Mouse (Mus musculus) adrenal gland, postnatal 14 days (tissue): Measurements from ENCODE around the gene Slc30a5. TPM values are rescaled to one million over a fixed set of nuclear protein-coding genes. Genes with fewer than 3 reads are reported as not detected.
"Not testable (repeated sequence)": the region's sequence is repeated elsewhere in the genome, so short reads cannot be mapped to it uniquely, and the experiment has no call there.

Source experiments
- DNase-seq: peaks from one replicate; pipeline ENCODE4 v3.0.0; 2021; ENCODE audit warnings: mixed read lengths
- long read RNA-seq, 2 experiments: library from polyadenylated mRNA; stranded (forward); transcript quantifications; one replicate each; pipeline ENCODE4 v2.0.0; 2021
- total RNA-seq: library from RNA; stranded (reverse); gene quantifications from 2 replicates; pipeline ENCODE4 v1.2.3, GENCODE M21; 2021

Slc30a5 gene
- total RNA-seq: 45.4 and 48.1 TPM in 2 replicates
- long read RNA-seq, experiment 1, transcript Slc30a5-201 (16 exons, 3,179 nt): major isoform, 50 of 63 reads
- long read RNA-seq, experiment 1, partial matches to known transcripts: 6 of 63 reads
- long read RNA-seq, experiment 1, other reads (novel, unspliced or antisense): 7 of 63 reads
- long read RNA-seq, experiment 2, transcript Slc30a5-201 (16 exons, 3,179 nt): major isoform, 39 of 50 reads
- long read RNA-seq, experiment 2, partial matches to known transcripts: 1 of 50 reads
- long read RNA-seq, experiment 2, other reads (novel, unspliced or antisense): 10 of 50 reads

GRCm38 (mm10) chr13:100832741-100833639 lies at the start of gene Slc30a5:
TSS of gene Slc30a5 (minus strand) at chr13:100833427.
- DNase-seq: peak; percentile 100

DNA sequence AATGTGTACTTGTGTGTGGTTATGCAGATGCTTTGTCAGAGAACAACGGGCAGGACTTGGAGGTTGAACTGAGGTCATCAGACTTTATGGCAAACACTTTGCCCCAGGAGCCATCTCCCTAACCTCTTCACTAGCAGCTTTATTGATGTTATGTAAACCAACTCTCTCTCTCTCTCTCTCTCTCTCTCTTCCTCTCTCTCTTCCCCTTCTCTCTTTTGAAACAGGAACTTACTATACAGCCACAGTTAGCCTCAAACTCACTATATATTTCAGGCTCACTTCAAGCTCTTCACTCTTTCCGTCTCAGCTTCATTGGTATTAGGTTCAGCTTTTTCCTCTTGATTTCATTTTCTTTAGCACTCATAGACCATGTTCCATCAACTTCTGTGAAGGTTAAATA lies 48.7 kb upstream of the Slc30a5 start:
- no peak for DNase-seq

- no peak for DNase-seq
These were observed 46.6 kb upstream of the Slc30a5 start for GRCm38 (mm10) chr13:100879806-100880205.

DNA sequence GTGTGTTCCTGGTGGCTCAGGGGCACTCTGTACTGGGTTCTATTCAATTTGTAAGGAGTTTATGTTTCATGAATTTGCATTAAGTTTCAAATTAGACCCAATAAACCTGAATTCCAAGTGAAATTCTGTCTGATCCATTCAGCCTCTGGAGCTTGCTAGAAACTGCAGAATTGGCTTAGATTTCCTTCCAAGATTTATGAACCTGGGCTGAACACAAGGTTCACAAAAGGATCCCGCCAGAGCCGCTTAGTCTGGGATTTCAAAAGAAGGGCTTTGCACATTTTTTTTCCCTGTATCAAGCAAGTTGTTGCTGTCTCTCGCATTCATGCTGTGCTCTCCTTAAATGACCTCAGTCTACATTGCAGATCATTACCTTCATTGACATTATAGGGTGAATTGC lies 46.1 kb upstream of the Slc30a5 start:
- DNase-seq: no peak

DNA sequence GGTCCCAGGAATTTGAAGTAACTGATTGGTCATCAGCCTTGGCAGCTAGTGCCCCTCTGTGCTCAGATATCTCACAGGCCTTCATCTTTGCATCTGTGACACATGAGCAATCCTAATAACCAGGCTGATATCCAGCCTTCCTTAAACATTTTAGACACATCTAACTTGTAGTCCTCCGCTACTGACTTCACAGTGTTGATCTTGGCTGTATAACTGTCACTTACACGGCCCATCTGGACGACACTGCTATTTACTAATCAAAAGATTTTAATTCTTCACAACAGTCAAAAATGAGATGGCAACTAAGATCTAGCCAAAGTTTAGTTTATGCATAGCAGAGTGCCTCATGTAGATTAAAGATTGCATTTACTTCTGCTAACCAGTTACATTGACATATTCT lies 45.0 kb upstream of the Slc30a5 start:
- no peak for DNase-seq

GRCm38 (mm10) chr13:100877703-100878102 lies 44.5 kb upstream of the Slc30a5 start:
- DNase-seq: no peak

DNA sequence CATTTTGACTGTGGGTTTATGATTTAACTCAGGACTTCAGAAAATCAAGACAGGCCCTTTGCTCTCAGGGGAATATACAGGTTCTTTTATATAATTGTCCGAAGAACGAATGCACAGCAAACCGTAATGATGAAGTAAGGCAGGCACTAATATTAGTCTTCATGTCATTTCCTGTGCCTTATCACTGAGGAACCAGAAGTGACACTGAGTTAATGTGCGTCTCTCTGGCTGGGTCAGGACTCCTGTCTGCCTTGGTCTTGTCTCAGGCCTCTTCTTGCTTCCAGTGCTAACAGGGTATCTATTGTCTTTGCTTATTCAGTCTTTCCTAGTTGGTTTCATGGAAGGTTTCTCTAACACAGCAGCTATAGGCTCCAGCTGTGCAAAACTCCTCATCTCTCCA lies 41.9 kb upstream of the Slc30a5 start:
- DNase-seq: no peak

DNA sequence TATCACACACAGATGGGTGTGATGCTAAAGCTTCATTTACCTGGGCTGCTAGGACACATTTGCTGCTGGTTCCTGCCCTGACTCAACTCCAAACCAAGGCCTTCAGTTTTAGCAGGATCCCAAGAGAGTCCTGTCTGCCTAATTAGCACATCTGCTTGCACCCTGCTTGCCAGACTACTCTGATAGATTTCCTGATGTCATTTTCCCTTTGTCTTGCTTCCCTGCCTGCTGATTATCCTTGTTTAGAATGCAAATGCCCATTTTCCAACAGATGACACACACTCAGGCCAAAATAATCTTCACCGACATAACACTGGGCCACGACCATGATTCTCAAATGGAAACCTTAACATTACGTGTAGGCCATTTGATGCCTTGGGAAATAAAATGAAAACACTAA lies 41.4 kb upstream of the Slc30a5 start:
- DNase-seq: no peak

DNA sequence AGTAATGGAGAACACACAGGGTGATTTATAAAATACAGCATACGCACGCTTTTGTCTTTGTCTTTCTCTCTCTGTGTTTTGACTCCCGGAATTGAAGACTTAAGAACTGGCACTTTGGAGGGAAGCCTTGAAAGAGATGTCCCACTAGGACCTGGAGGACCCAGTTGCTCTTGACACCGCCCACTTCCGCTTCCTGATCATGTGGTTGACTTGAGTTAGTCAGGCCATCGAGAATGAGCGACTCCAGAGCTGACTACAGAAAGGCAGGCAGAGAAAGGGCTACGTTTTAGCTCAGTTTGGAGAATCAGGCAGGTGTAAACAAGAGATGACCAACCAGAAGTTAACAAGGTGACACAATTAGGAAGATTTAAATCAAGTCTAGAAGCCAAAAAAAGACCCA lies 40.3 kb upstream of the Slc30a5 start:
- no peak for DNase-seq

- no peak for DNase-seq
These were observed 38.4 kb upstream of the Slc30a5 start for GRCm38 (mm10) chr13:100871445-100872171.

- no peak for DNase-seq
These were observed 36.6 kb upstream of the Slc30a5 start for GRCm38 (mm10) chr13:100869813-100870212.

GRCm38 (mm10) chr13:100866311-100866710 lies 33.1 kb upstream of the Slc30a5 start:
- DNase-seq: no peak

GRCm38 (mm10) chr13:100865744-100866143 lies 32.5 kb upstream of the Slc30a5 start:
- DNase-seq: no peak

DNA sequence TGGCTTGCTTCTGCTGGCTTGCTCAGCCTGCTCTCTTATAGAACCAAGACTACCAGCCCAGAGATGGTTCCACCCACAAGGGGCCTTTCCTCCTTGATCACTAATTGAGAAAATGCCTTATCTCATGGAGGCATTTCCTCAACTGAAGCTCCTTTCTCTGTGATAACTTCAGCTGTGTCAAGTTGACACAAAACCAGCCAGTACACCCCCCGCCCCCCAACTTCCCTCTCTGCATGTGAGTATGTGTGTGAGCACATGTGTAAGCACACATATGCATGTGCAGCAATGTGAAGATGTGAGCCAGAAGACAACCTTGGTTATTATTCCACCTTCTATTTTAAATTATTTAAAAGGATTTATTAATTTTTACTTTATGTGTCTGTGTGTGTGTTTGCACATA lies 30.7 kb upstream of the Slc30a5 start:
- DNase-seq: not testable (repeated sequence)

DNA sequence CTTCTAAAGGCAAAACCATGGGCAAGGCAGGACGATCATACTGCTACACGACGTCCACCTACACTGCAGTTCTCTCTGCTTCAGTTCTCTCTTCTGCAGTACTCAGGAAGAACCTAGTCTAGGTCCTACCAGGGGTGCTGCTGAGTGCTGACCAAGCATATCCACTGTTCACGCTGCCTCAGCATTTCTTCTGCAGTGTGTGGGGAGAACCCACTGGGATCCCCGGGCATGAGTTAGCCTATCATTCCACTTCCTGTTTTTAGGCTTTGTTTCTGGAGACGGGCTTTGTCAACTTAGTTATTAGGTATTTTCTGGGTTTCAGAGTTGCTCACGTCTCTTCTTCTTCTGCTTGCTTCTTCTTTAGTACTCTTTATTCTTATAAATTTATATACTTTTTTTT lies 25.9 kb upstream of the Slc30a5 start:
- no peak for DNase-seq

- peak; percentile 29 for DNase-seq
These were observed 20.9 kb upstream of the Slc30a5 start for GRCm38 (mm10) chr13:100854174-100854573.

DNA sequence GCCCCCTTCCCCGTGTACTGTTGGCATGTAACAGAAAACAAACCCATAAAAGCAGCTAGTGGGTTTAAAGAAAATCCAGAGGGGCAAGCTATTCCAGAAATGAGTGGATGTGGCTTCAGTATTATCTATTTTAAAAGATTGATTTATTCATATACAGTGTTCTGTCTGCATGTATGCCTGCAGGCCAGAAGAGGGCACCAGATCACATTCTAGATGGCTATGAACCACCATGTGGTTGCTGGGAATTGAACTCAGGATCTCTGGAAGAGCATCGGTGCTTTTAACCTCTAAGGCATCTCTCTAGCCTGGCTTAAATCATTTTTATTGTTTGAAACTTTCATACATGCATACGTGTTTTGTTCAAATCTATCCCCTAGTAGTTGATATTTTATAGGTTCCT lies 19.9 kb upstream of the Slc30a5 start:
- no peak for DNase-seq

- DNase-seq: no peak
These were observed 15.9 kb upstream of the Slc30a5 start for GRCm38 (mm10) chr13:100849137-100849536.

DNA sequence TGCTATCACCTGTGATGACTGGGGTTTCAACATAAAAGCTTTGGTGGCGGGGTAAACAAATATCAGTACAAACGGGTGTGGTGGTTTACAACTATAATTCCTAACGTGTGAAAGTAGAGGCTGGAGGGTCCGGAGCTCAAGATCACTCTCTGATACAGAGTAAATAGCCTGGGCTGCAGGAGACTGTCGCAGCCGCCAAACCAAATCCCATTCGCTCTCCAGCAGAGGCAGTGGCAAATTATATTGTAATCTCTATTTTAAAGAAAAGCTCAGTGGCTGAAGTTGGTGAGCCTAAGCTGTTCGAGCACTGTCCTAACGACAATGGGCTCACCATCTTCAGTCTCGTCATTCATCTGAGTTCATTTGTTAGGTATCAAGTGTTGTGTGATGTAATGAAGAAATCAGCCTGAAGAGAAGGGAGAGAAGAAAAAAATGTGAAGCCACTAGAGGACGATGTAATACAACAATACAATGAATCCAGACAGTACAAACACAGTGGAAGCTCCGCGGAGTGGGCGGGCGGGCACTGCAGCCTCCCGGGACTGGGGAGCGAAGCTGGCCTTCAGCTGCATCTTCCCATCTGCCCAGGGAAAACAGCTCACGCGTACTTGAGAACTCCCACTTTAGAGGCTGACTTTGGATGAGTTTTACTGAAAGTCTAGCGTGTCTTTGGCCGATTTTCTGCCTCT lies 13.8 kb upstream of the Slc30a5 start:
- DNase-seq: peak; percentile 67

DNA sequence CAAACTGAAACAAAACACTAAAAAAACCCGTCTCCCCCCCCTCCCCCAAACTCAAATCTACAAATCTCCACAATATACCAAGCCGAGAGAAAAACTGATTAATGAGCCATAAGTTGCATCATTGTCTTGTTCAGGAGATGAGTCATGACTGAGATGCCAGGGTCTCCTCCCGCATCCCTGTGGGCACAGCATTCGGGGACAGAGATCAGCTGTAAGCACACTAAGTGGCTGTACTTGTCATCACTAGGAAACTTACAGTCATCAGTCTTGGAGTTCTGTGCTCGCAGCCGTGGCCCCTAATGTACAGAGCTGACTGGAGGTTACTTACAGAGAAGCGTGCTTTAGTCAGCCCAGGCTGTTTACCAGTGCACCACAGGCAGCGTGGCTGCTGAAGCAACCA lies 13.0 kb upstream of the Slc30a5 start:
- no peak for DNase-seq

- DNase-seq: peak; percentile 57
These were observed 10.7 kb upstream of the Slc30a5 start for GRCm38 (mm10) chr13:100843944-100844343.

DNA sequence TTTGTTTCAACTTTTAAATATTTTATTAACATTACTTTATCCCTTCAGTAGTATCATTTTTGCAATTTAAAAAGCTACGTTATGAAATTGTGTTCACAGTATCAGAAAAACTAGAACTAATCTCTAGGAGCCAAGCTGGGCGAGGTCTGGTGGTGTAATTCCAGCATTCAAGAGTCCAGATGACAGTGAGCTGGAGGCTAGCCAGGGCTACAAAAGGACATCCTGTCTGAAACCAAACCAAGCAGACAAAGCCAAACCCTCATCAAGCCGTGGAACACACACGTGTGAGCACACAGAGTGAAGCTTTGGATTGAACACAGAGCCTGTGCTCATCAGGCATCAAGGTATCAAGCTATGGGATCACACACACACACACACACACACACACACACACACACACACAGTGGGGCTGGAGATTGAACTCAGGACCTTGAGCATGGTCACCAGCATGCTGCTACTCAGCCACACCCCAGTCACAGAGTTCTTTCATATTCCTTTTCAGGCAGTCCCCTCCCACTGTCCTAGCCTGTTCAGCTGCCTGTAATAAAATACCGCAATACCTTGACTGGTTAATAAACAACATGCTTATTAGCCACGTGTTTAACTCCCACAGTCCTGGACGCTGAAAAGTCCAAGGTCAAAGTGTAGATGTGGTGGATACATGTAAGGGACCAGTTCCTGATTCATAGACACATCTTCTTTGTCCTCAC lies 9.9 kb upstream of the Slc30a5 start:
- peak; percentile 73 for DNase-seq
